9 mouse cellular contexts compared by ENCODE assay signal in the genomic region with DNA sequence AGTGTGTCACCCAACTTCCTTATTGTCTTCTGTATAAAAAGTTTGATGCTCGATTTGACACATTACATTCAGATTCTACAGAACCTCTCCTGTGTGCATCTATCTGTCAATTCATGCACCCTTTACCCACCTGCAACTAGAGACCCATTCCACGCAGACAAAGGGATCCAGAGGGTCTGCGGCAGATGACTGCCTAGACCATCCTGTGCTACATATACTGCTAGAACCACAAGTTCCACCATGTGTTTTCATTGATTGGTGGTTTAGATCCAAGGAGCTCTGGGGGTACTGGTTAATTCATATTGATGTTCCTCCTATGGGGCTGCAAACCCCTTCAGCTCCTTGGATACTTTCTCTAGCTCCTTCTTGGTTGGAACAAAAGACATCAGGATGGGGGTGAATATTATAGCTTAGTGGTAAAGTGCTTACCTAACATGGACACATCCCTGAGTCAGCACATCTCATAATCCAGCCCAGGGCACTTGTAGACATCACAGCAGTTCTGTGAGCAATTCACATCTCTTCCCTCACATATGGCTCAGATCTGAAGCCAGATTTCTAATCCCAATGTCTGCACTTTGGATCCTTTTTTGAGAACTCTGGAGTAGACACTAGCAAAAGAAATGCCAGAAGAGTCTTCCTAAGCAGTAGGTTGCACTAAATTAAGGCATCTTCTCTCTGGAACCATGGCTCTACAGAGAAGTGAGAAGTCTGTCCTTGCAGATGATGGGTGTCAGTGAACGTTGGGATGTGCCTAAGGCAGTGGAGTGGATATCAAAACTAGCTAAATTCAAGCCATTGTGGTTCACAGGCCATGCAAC.
A peak's percentile ranks its signal among the peaks of the same experiment; 100 is the strongest.
DNase-seq lines count a peak whose midpoint lies in the region; ATAC-seq and TF ChIP-seq lines count a peak whose summit lies in the region.
"Had no signal": no experiment of that assay in that cellular context is flagged by ENCODE, and none has a peak within 500 bp of the region (broad histone marks: within the 10 kb centered on the region; RNA-seq: fewer than 3 reads in every experiment).

No protein-coding gene starts in this region.

- no peak for ATAC-seq in kidney, embryonic 14.5 days (ENCODE audit: low FRiP score, low TSS enrichment)
- no peak for ATAC-seq in hindbrain, postnatal 0 days

- H3K36me3 ChIP-seq in kidney, embryonic 14.5 days (ENCODE audit: control insufficient read depth, insufficient read depth, low read length): no peaks in the 10 kb centered on the region
- no peaks in the 10 kb centered on the region for H3K36me3 ChIP-seq in hindbrain, postnatal 0 days (ENCODE audit: insufficient read depth, low read length)
- H3K36me3 ChIP-seq in myocyte (ENCODE audit: control insufficient read depth, insufficient read depth): no peaks in the 10 kb centered on the region

- no peaks in the 10 kb centered on the region for H3K9me3 ChIP-seq in kidney, embryonic 14.5 days (ENCODE audit: control insufficient read depth, low read length)
- no peaks in the 10 kb centered on the region for H3K9me3 ChIP-seq in hindbrain, postnatal 0 days (ENCODE audit: low read length)

- TF ChIP-seq POLR2A in myocyte (IDR thresholded peaks at IDR 0.05; ENCODE audit: insufficient read length, low read depth): no peak

- 60% methylated on average over 4 of the region's 4 CpGs for WGBS in kidney, embryonic 14.5 days
- WGBS in hindbrain, postnatal 0 days: 76% methylated on average over 4 of the region's 4 CpGs

- H3ac ChIP-seq in myocyte (ENCODE audit: control insufficient read depth, insufficient read length): no peak overlapping the region

- no peaks in the 10 kb centered on the region for H3K79me2 ChIP-seq in myocyte (ENCODE audit: control insufficient read depth, insufficient read depth)

- no peak overlapping the region; the same call in 1 of the 2 replicates for H3K4me2 ChIP-seq in kidney, embryonic 14.5 days (replicated peaks; ENCODE audit: low read depth, low read length)
- H3K4me2 ChIP-seq in hindbrain, postnatal 0 days (ENCODE audit: low read depth, low read length): peak overlapping the region; percentile 73
- peak overlapping the region; percentile 73 for H3K4me2 ChIP-seq in myocyte (ENCODE audit: low read depth)

- no peak for TF ChIP-seq CTCF in hindbrain, postnatal 0 days (IDR thresholded peaks at IDR 0.05; ENCODE audit: low read depth)

- H3K27ac ChIP-seq in kidney, embryonic 14.5 days (ENCODE audit: low read depth, low read length): no peak overlapping the region
- no peak overlapping the region for H3K27ac ChIP-seq in hindbrain, postnatal 0 days

- H3K9ac ChIP-seq in kidney, embryonic 14.5 days (ENCODE audit: low read depth, low read length): no peak overlapping the region
- H3K9ac ChIP-seq in hindbrain, postnatal 0 days (replicated peaks; ENCODE audit: low read length): no peak overlapping the region

- no peaks in the 10 kb centered on the region for H3K27me3 ChIP-seq in kidney, embryonic 14.5 days (ENCODE audit: control insufficient read depth, insufficient read depth, low read length)
- no peaks in the 10 kb centered on the region for H3K27me3 ChIP-seq in hindbrain, postnatal 0 days (ENCODE audit: insufficient read depth, low read length)
- H3K27me3 ChIP-seq in myocyte (ENCODE audit: control insufficient read depth, insufficient read depth, insufficient read length): no peaks in the 10 kb centered on the region

- peak overlapping the region; percentile 3; the same call in 1 of the 2 replicates for H3K4me3 ChIP-seq in kidney, embryonic 14.5 days (ENCODE audit: low read length)
- H3K4me3 ChIP-seq in hindbrain, postnatal 0 days (ENCODE audit: low read length): peak overlapping the region; percentile 72; the same call in 1 of the 2 replicates
- peak overlapping the region; percentile 43 for H3K4me3 ChIP-seq in myocyte

- DNase-seq in kidney, adult 11 months: no peak
- DNase-seq in ZHBTc4 (ENCODE audit: low read depth, low spot score) (peak; percentile 89), adipocyte (ENCODE audit: low spot score) (no peak)
- DNase-seq in hindbrain, postnatal 0 days (ENCODE audit: low spot score): no peak
- DNase-seq in cerebellum, adult 11 months: no peak
- no peak for DNase-seq in layer of hippocampus, adult 11-12 months (ENCODE audit: low spot score)
- DNase-seq: thymus, postnatal 36 days had no signal

- H3K4me1 ChIP-seq in kidney, embryonic 14.5 days (ENCODE audit: control insufficient read depth, insufficient read depth, low read length): no peaks in the 10 kb centered on the region
- no peaks in the 10 kb centered on the region for H3K4me1 ChIP-seq in hindbrain, postnatal 0 days (ENCODE audit: insufficient read depth, low read length)

TF ChIP-seq in myocyte, 11 proteins besides CTCF, POLR2A, EP300 and RAD21:
- TF ChIP-seq REST (IDR thresholded peaks at IDR 0.05; ENCODE audit: insufficient read depth, insufficient read length) (no peak), TCF12 (IDR thresholded peaks at IDR 0.05; ENCODE audit: insufficient read depth, poor library complexity, severe bottlenecking) (no peak), USF1 (IDR thresholded peaks at IDR 0.05; ENCODE audit: low read depth) (no peak), SRF (IDR thresholded peaks at IDR 0.05; ENCODE audit: control insufficient read depth, insufficient read length, low read depth) (no peak), TCF3 (IDR thresholded peaks at IDR 0.05; ENCODE audit: insufficient read length, low read depth) (no peak), MAX (IDR thresholded peaks at IDR 0.05; ENCODE audit: low read depth) (no peak), CEBPB (IDR thresholded peaks at IDR 0.05; ENCODE audit: insufficient read depth, poor library complexity, severe bottlenecking) (no peak), MYOG (IDR thresholded peaks at IDR 0.05; ENCODE audit: control insufficient read depth in 1 of 3, insufficient read depth in 1 of 3, insufficient read length in 2 of 3, low read depth in 2 of 3) (no peak), MYOD1 (IDR thresholded peaks at IDR 0.05; ENCODE audit: control insufficient read depth in 1 of 3, insufficient read length in 2 of 3, low read depth in 2 of 3) (no peak), POLR2AphosphoS2 (IDR thresholded peaks at IDR 0.05; ENCODE audit: insufficient read length, low read depth) (no peak), E2F4 (IDR thresholded peaks at IDR 0.05; ENCODE audit: insufficient read depth) (no peak)

Comparison
In these comparisons a context has a peak if more than half of its experiments do, and no peak if none do; other contexts are left out.
1. H3K4me3 ChIP-seq: peak in every context shown above with its lines; median percentile 72 in hindbrain, postnatal 0 days; 43 in myocyte; 3 in kidney, embryonic 14.5 days.